Mouse (Mus musculus) cerebellum, postnatal 36 days (tissue): ENCODE measurements around the gene Mcm10.

Source experiments
- DNase-seq, 2 experiments: peaks; one replicate each; pipeline ENCODE4 v3.0.0; 2021 to 2022; ENCODE audit warnings: mixed read lengths in 2 of 2

Gene Mcm10

DNA sequence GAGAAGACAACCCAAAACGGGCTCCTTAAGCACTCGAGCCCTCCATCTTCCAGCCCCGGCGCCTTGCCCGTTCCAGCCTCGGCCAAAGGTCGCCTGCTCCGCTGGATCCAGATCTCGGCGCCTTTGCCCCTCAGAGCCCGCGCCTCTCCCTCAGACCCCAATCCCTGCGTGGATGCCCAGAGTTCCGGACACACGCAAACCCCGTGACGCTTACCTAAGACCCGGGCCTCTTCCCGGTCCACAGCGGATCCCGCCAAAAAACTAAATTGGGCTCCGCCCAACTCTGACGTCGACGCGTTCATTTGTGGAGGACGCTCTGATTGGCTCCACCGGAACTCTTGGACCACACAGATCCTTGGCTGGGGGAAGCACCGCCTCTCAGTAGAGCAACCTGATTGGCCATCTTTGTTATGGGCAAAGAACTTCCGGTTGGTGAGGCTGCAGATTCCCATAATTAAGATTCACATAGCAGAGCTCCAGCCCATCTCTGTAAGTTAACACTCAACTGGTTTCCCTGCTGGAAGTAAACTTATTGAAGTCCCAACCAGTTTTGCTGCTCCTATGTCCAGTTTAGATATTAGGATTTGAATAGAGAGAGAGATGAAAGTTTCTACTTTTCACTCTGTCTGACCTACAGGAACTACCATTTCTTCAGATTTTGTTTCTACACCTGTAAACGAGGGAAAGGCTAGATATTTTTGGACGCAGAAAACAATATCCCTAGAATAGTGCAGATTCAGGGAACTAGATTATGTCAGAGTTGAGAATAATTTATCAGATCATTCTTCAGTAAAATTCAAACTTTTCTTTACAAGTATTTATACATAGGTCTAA is at the start of gene Mcm10:
Gene Mcm10, minus strand, starts transcription at position 301 of the 834 bp plus-strand sequence.
- DNase-seq, result peak; percentile 84 to 85

DNA sequence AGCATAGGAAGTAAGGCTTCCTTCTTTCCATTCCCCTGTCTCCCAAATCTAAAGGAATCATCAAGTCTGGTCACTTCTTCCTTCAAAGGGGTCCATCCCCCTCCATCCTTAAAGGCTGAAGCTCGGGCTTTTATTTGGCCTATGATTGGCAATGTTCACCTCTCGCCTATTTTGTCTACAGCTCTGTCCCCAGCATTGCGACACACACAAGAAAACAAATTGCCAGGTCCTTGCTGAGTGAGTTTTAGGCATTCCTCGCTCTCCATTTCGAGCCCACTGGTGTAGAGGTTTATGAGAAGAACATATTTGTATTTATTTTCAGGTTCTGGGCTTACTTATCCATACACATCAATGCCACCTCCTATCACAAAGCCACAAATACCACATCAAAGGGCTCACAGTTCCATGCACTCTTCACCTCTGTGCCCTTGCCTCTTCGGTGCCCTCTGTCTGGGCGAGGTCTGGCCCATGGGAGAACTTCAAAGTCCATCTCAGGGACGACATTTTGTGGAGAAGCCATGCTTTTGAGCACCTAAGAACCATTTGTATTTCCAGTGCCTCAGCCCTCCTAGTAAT is 48.6 kb upstream of the Mcm10 start:
- DNase-seq, result no peak

DNA sequence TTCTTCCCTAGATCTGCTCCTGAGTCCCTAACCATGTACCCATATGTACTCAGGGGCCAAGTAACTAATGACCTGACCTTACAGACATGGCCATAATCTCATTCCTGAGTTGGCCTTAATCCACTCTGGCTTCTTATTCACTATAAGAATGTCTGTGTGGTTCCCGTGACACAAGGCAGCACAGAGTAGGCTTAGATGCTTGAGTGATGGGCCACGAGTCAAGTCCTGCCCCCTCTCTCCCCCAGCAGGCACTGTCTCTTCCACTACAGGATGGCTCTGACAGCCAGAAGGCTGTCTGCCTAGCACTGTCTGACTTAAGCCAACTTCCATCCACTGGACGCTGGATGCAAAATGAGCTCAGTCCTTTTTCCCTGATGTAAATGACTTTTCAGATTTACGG is 47.4 kb upstream of the Mcm10 start:
- no peak for DNase-seq

DNA sequence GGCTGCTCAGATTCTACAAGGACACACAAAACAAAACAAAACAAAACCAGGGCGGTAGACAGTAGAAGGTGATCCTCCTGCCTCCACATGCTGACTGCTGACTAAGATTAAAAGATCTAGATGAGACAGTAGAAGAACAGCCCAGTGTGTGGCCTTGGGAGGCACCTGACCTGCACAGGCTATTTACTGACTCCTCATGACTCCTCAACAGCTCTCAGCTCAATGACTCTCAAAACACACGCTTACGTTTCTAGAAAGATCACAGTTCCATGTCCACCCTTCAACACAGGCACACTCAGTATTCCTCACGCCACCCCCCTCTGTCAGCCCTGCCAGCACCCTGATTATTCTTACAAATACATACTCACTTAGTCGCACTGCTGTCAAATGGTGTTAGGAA is 45.8 kb upstream of the Mcm10 start:
- no peak for DNase-seq

DNA sequence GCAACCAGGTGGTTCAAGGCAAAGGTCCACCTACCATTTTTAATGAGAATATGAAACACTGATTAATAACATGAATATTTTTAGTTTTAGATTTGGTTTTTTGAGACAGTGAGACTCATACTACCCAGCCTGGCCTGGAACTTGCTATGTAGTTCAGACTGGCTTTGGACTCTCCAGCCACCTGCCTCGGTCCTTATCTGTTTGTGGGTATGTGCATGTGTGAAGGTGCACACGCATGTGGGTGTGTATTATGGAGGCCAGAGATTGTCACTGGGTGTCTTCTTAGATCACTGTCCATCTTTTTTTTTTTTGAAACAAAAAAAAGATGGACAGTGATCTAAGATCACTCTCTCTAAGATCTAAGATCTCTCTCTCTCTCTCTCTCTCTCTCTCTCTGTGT is 38.0 kb upstream of the Mcm10 start:
- DNase-seq, result no peak

DNA sequence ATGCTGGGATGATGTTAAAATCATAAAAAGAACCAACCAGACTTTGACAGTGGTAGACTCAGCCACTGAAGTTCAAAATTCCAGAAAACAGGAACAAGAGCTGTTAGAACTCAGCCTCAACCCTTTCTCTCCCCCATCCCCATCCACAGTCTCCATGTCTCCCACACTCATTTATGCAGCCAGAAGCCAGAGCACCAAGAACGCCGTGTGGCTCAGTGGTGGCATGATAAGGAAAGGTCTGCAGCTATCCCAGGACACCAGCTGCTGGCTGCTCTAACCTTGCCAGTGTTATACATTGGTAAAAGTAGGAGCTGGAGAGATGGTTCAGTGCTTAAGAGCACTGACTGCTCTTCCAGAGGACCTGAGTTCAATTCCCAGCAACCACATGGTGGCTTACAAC is 34.4 kb upstream of the Mcm10 start:
- no peak for DNase-seq

DNA sequence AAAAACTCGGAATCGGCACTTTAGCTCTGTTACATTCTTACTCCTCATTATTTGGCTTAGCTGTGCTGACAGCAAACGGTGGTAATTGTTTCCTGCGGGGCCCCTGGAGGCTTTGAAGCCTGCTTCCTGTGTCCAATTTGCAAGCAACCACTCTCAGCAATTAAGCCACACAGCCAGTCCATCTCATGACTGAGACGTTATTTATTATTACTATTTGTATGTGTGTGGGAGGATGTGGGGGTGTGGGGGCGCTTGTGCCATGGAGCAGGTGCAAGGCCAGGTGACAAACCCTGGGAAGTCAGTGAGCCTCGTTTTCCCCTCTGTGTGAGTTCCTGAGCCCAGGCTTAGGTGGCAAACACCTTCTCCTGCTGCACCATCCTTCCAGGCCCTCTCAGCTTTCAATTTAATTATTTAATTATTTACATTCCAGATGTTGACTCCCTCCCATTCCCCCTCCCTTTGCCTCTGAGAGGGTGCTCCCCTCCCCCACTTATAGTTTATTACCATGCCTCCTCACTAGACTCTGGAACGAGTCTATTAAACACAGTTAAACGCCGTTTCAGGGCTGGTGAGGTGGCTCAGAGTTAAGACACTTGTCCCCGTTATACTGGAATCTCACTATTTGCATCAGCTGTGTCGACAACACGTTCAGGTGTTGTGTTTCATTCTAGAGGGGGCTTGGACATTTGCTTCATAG is 32.8 kb upstream of the Mcm10 start:
- DNase-seq, result no peak

DNA sequence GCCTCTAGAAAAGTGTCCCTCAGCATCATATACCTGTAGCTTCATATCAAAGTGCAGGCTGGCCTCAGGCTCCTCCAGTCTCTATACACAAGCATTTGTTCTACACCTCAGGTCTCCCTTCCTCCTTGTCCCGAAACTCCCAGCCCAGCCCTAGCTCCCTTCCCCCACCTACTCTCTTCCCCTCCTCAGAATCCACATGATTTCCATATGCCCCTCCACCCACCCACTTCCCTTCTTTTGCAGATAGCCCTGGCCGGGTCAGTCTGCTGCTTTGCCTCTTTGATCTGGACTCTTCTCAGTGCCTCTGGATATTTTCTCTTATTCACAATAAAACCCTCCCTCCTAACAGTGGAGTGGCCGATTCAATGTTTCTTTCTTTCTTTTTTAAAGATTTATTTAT is 31.7 kb upstream of the Mcm10 start:
- no peak for DNase-seq

DNA sequence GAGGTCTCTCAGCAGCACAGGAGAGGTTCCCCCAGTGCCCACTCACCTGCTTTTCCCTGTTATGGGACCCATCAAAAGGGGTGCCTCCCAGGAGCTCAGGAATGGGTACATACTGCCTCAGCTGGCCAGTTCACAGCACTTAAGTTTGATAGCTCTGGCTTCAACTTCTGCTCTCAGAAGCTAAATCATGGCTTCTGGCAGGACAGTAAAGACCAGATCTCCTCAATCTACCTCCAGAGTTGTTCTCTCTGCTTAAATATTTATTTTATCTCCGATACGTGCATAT is 30.8 kb upstream of the Mcm10 start:
- no peak for DNase-seq

DNA sequence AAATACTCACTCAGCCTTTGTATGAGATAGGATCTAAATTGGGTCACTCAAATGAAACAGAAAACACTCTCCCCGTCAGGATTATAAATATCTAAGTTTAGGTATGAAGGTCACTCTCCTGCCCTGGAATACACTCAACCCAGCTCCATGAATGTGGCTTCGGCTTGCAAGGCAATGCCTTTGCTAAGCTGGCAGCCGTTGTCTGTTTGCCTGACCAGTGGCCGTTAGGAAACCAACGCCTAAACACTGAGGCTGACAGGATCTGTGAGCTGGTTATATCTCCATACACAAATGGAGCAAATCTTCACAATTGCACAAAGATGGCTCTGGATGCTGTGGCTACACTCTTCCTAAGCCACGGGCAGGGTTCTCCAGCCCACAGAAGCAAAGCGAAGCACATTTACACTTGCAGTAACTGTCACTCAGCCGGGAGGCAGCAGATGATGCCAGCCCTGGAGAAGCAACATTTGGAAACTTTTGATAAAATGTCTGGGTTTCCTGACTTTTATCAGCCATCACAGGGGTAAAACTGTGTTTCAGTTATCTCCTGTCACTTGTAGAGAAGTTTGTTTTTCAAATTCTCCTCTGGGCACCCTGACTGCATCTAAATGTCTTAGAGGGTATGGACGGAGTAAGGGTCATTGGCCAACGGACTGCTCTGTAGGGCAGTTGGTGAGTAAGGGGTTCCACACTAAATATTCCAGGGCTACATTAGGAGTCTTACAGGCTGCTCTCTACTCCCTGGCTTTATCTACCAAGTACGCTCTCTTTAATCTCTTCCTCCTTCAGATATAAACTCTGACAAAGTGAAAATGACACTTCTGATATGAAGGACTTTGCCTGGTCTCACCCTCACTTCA is 30.3 kb upstream of the Mcm10 start:
- DNase-seq, result no peak

DNA sequence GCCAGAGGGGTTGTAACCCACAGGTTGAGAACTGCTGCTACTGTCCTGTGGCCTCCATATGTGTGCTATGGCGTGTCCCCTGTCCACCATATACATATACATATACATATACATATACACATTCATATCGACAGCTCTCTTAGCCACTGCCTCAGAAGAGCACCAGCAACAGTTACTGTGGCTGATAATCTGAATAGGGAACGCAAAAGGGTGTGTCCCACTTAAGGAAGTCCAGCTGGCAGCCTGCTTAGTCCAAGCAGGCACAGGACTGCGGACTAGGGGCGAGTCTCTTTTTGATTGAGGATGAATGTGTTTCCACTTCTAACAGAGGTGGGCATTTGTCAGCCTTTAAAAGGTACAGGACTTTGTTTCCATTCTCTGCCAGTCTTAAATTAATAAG is 29.3 kb upstream of the Mcm10 start:
- no peak for DNase-seq

DNA sequence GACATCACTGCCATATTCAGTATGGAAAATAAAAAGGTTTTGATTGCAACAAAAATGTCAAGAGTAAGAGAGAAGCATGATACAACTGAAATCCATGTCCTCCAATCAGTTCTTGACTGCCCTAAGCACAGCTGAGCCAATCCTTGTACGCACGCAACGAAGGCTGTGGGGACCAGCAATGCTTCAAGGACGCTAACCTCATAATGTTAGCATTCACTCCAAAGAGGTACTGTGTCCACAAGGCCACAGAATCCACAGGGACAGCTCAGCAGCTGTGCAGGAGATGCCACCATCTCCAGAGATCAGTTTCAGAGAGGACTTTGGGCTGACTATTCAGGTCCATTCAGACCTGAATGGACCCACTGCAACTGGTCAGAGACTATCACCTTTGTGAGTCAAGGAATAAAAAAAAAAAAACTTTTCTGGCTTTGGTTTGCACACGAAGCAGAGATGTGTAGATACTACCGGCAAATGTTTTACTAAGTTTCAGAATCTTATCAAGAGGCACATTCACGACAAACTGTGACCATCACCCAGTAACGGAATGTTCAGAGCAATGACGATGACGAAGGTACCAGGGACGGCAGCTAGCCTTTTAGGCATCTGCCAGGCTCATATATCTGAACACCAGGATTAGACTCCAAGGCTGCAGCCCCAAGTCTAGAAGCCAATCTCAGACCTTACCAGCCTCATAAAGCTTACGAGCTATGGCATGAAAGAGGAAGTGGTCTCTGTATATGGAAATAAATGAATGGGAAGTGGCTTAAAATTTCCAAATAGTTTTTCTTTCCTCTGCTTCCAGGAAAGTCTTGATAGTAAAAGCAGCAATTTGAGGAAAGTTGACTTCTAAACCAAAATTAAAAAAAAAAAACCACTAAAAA is 27.9 kb upstream of the Mcm10 start:
- DNase-seq, result no peak

DNA sequence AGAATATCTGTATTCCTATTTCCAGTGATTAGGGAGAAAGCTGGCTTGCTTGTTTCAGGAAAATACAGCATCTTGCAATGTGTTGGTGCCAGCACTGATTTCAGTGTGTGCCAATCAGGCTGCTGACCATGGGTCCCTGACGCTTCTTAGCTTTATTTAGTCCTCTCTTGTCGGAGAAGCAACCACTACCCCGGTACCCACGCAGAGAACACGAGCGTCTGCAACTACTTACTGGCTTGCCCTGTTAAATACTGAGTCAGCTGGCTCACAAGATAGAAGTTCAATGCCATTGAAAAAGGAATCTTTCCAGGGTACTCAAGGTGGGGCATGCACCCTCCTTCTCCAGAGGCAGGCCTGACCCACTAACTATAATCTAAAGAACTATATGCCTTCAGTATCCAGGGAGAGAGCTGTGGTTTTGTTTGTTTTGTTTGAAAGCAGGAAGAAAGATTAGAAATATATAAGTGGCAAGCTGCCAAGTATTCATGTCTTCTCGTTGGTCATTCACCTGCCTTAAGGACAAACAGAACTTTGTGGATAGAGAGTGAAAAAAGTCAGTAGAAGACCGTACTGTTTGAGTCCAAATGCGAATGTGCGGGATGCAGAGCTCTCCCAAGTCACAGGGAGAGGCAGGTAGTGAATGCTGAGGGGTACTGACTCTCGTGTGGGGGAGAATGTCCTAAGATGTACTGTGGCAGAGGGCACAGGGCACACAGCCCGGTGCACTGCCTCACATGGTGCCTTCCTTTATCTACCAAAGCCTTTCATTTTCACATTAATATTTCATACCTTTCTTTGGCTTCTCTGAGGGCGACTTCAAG is 27.0 kb upstream of the Mcm10 start:
- DNase-seq, result no peak

DNA sequence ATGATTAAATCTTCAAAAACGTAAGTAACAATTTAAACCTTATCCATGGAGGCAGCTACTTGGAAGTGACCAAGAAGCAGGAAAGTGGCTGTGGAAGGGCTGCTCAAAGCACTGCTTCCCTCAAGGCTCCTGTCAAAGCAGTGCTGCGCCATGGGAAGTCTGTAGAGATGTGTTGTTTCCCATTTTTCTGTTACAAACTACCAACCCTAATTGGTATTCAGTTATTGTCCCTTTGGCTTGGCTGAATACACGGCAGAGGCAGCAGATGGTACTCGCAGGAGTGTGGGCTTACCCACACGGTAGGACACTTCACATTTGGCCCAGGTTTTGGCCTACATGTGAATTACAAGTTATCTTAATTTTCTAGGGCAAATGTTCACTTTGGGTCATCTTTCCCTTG is 25.7 kb upstream of the Mcm10 start:
- DNase-seq, result peak; percentile 71 to 74

DNA sequence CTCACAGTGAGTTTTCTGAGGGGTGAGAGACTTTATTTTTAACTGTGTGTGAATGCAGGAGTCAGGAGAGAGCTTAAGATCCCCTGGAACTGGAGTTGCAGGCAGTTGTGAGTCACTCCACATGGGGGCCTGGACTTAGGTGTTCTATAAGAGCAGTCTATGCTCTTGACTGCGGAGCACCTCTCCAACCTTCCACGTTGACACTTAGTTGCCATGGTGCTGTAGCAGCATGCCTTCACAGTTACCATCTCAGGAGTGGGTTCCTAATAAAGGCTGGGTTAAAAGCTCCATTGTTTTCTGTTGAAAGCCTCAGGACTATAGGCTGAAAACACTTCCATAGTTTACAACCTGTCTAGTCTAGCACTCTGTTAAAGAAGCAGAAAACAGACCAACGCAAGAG is 24.8 kb upstream of the Mcm10 start:
- no peak for DNase-seq

DNA sequence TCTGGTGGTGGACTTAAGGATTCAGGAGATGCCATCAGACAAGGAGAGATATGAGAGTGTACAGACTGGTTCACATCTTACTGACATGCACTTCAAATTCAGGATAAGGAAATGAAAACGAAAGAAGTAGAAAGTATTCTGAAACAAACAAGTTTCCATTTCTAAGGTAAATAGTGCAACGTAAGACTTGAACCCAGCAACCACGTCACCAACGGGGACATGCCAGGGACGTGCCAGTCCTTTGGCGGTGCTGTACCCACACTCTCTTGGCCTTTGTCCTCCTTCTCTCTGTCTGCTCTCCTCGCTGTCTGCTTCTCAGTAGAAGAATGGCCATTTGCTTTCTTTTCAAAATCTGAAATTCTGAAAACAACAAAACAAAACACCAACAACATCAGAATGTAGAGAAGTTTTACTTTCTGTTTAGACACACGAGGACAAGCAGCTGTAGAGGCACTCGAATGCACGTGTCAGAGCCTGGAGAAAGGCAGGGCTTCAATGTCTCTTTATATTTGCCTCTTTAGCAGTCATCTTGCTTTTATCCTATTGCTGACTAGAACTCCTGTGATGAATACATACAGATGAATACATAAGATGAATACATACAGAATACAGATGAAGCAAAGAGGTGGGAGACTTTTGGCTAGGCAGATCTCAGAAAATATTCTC is 24.0 kb upstream of the Mcm10 start:
- no peak for DNase-seq

DNA sequence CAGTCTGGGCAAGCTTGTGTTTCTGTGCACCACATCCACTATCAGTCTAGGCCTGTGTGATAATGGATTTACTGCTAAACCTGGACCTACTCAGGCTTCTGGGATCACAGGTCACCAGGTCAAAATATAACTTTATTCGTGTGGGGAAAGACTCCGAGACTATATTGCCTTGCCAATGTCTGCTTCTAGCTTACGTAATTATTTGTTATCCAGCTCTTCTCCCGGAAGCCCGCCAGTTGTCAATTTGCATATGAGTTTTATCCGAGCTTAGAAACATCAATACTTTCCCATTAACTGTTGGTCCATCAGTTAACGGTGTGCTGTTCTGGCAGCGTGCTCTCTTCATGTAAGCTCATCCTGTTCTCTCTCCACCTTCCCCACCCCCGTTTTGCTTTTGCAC is 22.6 kb upstream of the Mcm10 start:
- no peak for DNase-seq

DNA sequence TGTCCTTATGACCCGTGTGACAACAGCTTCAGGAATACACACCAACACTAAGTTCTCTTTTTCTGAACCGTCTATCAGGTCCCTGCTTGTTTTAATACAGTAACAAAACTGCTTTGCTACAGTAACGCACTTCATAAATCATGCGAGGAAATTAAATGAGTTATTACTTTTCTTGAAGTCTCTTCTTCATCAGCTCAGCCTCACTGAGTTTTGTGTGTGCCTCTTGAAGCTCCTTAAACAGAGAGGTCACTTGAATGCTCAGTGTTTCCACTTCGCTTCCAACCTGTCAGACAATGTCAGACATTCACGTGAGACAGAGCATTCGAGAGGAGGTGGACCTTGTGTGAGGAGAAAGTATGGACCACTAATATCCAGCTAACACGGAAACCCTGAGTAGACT is 22.2 kb upstream of the Mcm10 start:
- no peak for DNase-seq

DNA sequence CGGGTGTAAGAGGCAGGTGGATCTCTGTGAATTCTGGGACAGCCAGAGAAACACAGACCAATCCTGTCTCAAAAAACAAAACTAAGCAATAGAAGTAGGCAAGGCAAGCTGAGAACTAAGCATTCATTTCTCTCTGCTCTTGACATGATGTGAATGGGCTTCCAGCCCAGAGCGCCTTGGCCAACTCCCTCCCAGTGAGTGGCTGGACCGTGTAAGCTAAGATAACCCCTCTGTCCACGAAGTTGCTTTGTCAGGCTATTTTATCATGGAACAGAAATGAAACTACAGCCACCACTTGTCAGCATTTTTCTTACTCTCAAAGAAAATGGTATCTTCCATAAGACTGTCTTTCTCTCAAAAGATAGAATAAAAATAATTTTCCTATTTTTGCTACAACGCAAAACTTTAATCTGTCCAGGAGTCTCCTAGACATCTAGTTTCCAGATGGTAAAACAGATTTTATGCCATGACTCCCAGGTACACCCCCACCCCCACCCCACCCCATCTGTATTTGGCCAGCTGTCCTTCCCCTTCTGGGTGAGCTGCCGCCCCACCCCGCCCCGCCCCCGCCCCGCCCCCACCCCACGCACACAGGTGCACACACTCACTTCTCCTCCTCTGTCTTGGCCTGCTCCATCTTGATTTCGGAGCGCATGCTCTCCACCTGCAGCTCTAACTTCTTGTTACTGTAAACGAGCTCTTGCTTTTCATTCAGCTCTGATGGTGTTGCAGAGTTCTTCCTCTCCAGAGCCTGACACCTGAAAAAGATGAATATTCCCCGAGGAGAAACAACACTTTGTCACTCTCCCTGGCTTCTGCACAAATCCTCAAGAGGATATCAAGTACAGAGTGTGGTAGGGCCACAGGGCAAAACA is 21.2 kb upstream of the Mcm10 start:
- no peak for DNase-seq

DNA sequence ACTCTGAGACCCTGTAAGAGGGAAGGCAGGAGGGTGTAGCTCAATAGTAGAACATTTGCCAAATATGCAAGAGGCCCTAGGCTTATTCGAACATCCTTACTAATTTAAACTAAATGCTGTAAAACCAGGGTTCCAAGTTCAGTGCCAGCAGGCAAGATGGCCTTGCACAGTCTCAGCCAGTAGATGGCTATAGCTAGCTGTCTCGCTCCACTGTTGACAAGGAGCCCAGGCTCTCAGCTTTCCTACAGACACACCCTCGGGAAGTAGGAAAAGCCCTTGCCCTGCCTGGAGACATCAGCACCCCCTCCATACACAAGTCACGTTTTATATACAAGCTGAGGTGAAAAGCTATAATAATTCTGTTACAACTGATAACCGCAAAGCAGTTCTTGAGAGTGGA is 20.1 kb upstream of the Mcm10 start:
- DNase-seq, result no peak
